Mouse (Mus musculus) mouse embryonic stem cell (cell line): ENCODE measurements around the gene Acap2.

Experiments used
- in situ Hi-C, 2 experiments: fragments of 300-500 bp; cut with MboI; formaldehyde crosslinking; loops; 1 replicate in 1 of 2; 3 replicates in 1 of 2; pipeline ENCODE4 v1.14.3; 2019 to 2020; ENCODE audit warnings: low sequenced_read_pairs in 2 of 2, low pct_unique_long_range_greater_than_20kb in 1 of 2, mixed read lengths in 1 of 2; ENCODE audit not compliant: unreplicated experiment in 1 of 2

Gene Acap2

DNA sequence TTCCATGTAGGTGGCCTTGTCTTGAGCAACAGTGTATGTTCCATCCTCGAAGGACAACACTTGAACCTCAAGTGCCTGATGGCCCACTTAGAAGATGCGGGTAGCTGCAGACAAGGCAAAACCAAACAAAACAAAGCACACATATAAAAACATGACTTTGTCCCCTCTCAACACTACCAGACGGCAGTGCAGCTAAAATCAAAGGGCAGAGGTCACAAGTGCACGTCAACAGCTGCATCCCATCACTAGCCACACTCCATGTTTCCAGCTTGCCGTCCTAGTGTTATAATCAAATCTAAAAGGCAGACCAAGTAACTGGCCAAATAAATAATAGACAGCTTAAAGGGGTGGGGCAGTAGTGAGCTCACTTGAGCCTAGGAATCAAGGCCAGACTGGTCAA lies 69.5 kb downstream of the Acap2 start:
- in situ Hi-C loops: no loop called here

DNA sequence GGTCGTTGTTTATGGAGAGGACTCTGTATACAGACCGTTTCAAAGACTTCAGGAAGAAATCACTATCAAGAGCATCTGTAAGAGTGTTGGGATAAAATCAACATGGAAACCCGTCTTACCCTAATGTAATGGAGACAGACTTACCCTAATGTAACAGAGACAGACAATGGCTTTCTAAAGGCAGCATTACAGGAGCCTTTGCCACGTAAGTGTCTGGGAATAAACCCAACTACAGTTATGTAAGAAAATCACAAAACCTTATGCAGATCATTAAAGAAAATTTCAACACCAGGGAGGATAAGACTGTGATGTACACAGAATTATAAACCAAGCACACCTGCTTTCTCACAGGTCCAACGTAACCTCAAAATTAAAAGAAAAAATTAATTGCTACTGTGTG lies 72.9 kb downstream of the Acap2 start:
- in situ Hi-C loops: no loop called here

DNA sequence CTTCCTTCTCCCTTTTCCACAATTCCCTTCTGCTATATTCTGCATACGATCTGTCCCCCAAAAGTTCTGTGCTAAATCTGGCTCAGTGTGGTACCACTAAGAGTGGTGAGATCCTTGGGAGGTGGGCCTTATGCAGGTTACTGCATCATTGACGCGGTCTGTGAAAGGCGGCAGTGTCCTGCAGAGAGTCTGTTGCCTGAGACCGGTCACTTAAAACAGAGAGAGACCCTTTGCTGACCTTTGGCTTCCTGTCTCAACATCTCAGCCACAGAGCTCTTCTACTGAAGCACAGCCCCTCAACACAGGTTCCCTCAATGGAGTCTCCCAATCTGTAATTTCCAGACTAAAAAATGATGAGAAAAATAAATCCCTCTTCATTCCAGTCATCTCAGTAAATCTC lies 76.1 kb downstream of the Acap2 start:
- in situ Hi-C loops: no loop called here

DNA sequence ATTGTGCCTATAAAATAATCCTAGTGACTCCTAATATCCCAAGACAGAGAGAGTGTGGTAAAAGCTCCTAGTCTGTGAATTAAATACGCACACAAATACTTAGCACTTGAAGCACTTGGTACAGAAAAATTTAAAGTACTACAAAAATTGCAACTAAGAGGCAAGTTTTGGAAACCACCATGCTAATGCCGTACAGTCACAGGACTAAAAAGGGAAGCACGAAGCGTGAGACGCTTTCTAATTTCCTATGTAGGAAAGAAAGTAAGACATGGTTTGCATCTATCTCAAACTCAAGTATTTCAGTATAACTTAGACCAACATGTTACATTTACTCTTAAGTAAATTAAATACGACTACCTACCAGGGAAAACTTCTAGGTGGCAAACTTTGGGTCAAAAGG lies 79.4 kb downstream of the Acap2 start:
- in situ Hi-C loops: no loop called here

DNA sequence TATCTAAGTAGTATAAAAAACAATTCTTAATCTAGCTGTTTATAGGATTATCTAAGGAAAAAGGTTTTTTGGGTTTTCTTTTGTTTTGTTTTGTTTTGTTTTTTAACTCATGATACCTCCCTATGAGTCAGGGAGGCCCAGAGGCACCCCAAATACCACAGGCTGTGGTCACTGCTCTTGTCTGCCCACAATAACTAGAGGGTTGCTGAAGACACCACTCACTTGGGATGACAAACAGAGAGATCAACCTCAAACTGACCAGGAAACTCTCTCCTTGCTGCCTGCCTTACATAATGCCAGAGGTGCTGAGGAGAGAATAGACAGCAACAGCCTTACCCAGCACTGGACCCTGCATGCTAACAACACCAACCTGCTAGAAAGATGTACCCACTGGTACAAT lies 87.4 kb downstream of the Acap2 start:
- in situ Hi-C loops: no loop called here

DNA sequence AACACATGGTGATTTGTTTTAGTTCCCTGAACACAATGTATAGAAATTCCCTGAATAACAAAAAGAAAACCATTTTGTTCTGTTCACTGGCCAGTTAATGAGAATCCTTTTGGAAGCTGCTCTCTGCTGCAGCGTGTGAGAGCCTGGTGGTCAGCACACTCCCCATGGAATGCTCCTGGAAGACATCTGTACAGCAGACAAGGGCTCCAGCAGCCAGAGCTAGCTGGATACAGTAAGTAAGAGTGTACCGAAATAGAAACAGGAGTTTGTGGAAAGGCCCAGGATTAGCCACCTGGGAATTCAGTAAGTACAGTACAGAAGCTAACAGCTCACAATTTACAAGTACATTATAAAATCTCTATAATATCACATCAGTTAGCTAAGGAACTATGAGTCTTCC lies 99.7 kb downstream of the Acap2 start:
- in situ Hi-C loops: no loop called here

DNA sequence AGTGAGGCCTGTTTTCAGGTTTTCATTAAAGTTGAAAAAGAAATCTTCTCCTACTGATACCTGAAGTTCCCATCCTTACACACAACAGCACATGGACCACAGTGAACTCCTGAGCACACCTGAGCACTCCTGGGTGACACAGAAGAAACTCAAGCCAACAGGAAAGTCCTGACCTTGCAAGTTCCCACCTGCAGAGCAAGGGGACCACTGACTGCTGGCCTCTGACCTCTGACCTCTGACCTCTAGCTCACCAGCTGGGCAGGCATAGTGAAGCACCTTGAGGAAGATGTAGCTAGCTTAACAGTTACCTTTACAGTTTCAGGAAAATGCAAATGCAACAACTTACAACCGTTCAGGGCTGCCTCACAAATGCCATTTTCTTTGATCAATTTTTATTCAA lies 101.1 kb downstream of the Acap2 start:
- in situ Hi-C loops: no loop called here

DNA sequence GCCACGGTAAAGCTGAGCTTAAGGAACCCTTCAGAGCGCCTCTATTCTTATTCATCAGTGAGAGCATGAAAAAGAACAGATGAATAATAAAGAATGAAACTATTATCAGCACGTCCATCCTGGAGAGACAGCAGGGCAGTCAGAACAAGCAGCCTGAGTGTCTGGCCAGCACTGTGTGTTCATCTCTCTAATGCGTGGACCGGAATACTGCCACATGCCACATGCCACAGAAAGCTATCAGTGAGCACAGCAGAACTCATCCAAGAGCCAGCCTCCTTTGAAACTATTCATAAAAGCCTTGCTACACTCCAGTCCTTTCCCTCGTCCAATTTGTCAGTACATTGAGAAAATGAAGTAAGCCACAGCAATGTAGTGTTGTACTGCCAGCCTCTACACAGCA lies 107.0 kb downstream of the Acap2 start:
- in situ Hi-C loops: no loop called here

DNA sequence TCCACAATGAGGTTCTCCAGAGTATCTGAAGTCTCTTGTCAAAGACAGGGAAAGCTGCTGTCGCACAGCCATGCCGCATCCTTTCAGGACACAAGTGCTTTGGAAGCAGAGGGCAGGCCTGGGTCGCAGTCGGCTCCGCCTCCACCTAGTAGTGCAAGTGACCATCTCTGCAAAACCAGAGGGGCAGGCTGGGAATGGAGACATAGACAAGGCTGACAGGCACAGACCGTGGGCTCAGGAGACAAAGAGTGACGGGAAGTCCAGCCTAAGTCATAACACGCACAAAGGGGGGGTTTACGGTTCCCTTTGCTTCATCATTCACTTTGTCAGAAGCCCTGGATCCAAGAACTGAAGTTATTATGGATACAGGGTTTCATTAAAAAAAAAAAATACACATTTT lies 107.9 kb downstream of the Acap2 start:
- in situ Hi-C loops: no loop called here

DNA sequence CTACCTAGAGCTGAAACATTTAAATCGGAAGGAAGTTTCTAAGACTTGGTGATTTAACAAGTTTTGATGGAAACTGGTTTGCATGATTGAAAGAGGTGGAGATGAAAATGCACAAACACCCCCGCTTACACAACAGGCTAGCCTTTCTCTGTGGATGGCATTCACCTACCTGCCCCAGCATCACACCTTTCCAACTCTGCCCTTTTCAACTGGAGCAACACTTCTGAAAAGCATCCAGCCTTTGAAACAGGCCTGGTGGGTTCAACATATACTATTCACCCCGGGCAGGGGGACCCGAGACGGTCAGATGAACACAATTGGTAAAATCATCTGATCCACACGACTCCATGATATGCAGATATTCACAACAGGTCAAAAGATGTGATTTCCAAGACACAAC lies 119.2 kb downstream of the Acap2 start:
- in situ Hi-C loops: loop anchor here in 1 of 2 experiments (5.0 kb wide), 1 partner anchor 270 kb away; no protein-coding TSS in a partner anchor

DNA sequence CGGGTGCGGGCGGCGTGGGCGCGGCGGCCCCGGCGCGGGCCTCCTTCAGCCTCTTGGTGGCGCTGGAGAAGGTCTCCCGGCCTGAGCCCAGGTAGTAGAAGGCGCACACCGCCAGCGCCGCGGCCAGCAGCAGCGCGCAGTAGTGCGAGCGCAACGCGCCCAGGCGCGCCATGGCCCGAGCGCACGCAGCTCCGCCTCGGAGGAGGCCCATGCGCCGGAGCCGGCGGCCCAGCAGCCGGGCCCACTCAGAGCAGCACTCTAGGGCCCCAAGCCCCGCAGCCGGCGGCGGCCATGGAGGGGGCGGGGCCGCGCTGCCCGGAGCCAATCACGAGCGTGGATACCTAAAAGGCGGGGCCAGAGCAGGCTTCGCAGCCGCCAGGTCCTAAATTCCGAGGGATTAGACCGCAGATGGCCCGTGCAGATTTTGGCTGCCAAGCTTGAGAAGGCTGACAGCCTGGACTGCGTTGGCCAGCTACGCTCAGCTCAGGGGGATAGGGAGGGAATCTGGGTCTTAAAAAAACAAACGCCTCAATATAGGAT lies 119.8 kb downstream of the Acap2 start, which contains the start of gene Xxylt1:
Xxylt1 (minus strand) TSS at position 308 of the 540 bp plus-strand sequence.
- in situ Hi-C loops: loop anchor here in 1 of 2 experiments (5.0 kb wide), 1 partner anchor 271 kb away; no protein-coding TSS in a partner anchor

DNA sequence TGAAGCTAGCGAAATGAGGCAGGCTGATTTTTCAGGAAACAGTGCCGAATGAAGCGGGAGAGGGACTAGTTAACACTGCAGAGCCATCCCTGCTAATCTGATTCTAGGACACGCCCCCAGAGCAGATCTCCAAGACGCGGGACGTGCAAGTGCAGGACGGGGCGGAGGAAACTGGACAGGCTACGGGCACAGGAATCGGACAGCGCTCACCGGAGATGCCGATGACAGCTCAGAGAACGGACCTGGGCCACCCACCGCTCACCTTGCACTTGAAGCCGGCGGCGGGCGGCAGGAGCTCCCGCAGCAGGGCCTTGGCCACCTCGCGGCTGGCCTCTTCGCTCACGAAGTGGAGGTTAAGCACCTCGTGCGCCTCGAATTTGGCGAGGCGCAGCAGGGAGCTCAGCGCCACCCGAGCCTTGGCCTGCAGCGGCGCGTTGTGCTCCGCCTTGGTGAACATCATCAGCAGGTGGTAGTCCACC lies 120.4 kb downstream of the Acap2 start:
- in situ Hi-C loops: loop anchor here in 1 of 2 experiments (5.0 kb wide), 1 partner anchor 272 kb away; no protein-coding TSS in a partner anchor

DNA sequence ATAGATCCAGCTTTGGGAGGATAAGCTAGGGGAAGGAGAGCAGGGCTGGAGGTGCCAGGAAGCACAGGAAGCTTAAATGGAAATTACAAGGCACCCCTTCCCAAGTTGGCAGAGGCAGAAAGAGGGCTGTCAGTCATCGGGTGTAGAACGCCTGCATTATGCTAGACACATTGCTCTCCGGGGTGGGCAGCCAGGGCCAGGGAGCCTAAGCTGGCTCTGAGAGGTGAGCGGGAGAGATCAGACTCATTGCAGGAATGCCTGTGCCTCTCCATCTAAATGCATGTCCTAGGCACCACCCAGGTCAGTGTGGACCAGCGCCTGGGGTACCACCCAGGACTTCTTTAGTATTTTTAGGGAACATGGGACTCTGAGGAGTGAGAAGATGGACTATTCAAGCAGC lies 123.6 kb downstream of the Acap2 start:
- in situ Hi-C loops: loop anchor here (10.0 kb wide), 2 partner anchors 193 to 483 kb away; partner anchors contain the start of gene Fam43a (in 2 of the 2)

DNA sequence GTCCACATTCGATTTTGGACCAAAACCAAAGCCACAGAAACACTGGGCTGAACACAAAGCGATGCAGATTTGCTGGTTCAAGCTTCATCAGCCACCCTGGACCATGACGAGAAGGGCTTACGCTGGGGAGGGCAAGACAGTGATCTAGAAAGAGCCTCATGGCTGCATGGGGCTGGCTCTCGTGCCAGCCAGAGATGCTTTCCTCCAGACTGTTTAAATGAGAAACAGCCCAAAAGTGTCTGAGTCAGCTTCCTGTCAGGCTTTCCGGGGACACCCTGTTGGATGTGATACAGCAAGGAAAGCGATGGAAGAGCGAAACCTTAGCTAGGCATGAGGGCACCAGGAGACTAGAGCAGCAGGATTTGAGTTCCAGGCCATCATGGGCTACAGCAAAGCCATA lies 124.6 kb downstream of the Acap2 start:
- in situ Hi-C loops: loop anchor here (10.0 kb wide), 2 partner anchors 192 to 482 kb away; partner anchors contain the start of gene Fam43a (in 2 of the 2)

DNA sequence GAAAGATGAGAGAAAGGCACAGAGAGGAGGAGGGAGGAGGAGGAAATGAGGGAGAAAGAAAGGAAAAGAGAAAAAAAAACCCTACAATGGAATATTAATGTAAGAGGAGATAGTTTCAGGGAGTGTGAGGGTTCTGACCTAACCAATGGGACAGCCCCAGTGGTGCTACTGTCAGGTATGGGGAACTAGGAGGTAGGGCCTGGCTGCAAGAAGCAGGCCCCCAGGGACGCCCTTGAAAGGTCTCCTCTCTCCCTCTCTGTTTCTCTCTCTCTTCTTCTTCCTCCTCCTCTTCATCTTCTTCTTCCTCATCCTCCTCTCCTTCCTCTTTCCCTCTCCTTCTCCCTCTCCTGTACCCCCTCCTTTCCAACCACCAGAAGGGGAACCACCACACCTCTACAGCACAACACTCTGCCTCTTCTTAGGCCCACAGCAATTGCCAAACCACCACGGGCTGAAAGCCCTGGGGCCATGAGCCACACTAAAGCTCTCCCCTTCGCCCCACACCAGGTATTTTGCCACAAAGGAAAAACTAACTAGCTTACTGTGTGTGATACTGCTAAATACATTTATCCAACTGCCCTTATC lies 126.6 kb downstream of the Acap2 start:
- in situ Hi-C loops: loop anchor here (5.0 to 10.0 kb wide), 3 partner anchors 132 to 480 kb away; partner anchors contain the start of gene Fam43a (in 2 of the 2)

DNA sequence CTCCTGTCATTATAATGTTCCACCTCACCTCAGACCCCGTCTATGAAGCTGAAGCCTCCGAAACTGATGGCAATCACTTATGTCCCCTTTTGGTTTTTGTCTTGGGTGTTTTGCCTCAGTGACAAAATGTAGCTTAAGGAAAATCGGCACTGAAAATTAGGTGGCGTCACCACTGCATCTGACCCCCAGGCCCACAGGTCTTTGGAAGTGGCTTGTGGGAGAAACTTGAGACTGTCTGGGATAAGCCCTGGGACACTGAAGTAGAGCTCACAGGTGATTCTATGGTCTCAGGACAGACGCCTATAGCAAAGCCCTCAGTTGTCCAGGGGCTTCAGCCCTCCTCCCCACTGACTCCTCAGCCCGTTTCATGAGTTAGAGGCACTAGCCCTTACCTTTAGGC lies 129.3 kb downstream of the Acap2 start:
- in situ Hi-C loops: loop anchor here (5.0 to 10.0 kb wide), 3 partner anchors 129 to 477 kb away; partner anchors contain the start of gene Fam43a (in 2 of the 2)

DNA sequence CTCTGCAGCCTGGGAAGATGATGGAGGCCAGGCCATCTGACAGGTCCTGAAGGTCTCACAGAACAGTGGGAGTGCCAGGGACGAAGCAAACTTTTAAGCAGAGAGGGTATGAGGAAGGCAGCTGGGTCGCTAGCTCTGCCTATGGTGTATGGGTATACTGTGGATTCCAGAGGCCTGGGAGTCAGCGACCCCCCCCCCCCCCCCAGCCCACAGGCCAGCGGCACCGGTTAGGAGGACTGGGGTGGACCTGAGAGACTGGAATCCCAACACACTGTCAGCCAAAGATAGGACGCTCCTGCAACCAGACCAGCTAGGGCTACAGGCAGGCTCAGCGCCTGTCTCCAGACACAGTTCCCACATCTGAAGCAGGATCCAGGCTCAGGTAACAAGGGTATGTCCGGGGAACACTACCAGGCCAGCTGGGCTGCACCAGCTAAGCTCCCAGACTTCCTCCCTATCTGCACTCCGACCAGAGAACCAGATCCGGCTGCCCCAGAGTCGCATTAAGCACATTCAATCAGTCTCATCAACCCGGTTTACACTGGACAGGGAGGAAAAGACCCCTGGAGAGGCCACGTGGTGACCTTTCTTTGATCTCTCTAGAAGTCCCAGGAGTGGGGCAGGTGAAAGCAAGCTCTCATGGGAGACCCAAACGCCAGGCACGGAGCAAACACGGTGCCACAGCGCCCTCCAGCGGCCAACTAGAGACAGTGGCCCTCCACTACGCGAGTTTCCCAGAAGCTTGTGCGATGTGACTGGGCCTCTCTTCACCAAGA lies 130.5 kb downstream of the Acap2 start:
- in situ Hi-C loops: loop anchor here (5.0 to 10.0 kb wide), 3 partner anchors 128 to 476 kb away; partner anchors contain the start of gene Fam43a (in 2 of the 2)

DNA sequence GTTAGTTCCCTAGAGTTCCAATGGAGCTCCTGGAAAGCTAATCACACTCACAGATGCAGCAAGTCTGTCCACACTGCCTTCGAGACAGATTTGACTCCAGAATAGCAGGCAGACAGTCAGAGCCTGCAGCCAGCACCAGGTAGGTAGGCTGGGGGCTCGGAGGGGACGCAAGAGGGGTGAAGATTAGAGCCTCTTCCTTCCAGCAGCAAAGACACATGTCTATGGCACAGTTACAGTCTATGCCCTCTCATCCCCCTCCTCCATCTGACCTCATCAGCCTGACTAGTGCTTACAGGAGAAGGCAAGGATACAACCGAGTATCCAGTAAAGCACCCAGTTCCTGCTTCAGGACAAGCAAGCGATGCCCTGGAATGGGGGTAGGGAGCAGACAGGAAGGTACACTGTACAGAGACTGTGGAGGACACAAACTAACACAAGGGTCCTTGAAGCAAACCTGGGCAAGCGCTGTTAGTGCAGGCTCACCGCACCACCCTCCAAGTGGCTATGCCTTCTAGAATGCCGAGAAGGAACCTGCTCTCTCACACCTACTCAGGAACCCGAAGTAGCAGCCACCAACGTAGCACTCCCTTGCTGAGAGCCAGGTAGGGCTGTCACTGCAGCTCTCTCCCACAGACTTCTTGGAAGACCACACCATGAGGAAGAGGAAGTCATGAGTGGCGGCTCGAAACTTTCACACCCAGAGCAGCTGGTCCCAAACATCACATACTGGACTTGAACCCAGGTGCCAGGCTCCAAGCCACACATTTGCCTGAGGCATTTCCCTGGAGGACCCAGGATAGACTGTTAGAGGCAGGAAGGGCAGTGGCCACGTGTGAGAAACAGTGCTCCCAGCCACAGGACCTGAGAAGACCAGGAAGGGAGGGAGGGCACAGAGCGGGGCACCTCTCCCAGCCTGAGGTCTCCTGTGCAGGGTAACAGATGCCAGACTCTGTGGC lies 131.6 kb downstream of the Acap2 start:
- in situ Hi-C loops: loop anchor here (5.0 to 10.0 kb wide), 3 partner anchors 127 to 475 kb away; partner anchors contain the start of gene Fam43a (in 2 of the 2)
